Mouse (Mus musculus) hindbrain, embryonic 12.5 days (tissue): ENCODE data around the gene Rbm8a. TPM values are rescaled to one million over a fixed set of nuclear protein-coding genes. Genes with fewer than 3 reads are reported as not detected.

Source experiments
- ATAC-seq: fragments of 200-750 bp; cut with Nextera tagmentation; 2 replicates; pipeline ENCODE4 v1.8.0; 2017; ENCODE audit warnings: moderate TSS enrichment; ENCODE audit not compliant: low FRiP score
- H3K27ac ChIP-seq: fragments of 300-500 bp; sonication (generic); 2 replicates; pipeline ENCODE4 v1.5.1; 2016; ENCODE audit warnings: mild to moderate bottlenecking
- H3K27me3 ChIP-seq: fragments of 300-500 bp; sonication (generic); 2 replicates; pipeline ENCODE4 v1.6.1; 2016; ENCODE audit warnings: mild to moderate bottlenecking
- H3K36me3 ChIP-seq: fragments of 300-500 bp; sonication (generic); 2 replicates; pipeline ENCODE4 v1.6.1; 2016; ENCODE audit warnings: mild to moderate bottlenecking
- H3K4me1 ChIP-seq: fragments of 300-500 bp; sonication (generic); 2 replicates; pipeline ENCODE4 v1.6.1; 2016
- H3K4me2 ChIP-seq: fragments of 300-500 bp; sonication (generic); replicated peaks from 2 replicates; pipeline ENCODE4 v1.6.1; 2016; ENCODE audit warnings: mild to moderate bottlenecking
- H3K4me3 ChIP-seq: fragments of 300-500 bp; sonication (generic); 2 replicates; pipeline ENCODE4 v1.5.1; 2016; ENCODE audit warnings: mild to moderate bottlenecking
- H3K9ac ChIP-seq: fragments of 300-500 bp; sonication (generic); 2 replicates; pipeline ENCODE4 v1.6.1; 2016; ENCODE audit warnings: mild to moderate bottlenecking, moderate library complexity
- H3K9me3 ChIP-seq: fragments of 300-500 bp; sonication (generic); replicated peaks from 2 replicates; pipeline ENCODE4 v1.6.1; 2016; ENCODE audit warnings: mild to moderate bottlenecking
- WGBS: fragments of 180-500 bp; shearing (Covaris S2); methylation state at CpG from one replicate; pipeline ENCODE4 v1.1.7; 2016; 5-methylcytosine and 5-hydroxymethylcytosine counted together
- polyA plus RNA-seq: library from polyadenylated mRNA; unstranded; fragments of >200 nt; fragmentation: Nextera tagmentation; extraction: Ambion mirVana; gene quantifications from 2 replicates; pipeline ENCODE4 v1.2.1, GENCODE M21; 2016

The Rbm8a gene
- polyA plus RNA-seq, 1 experiment from 2014 or later, result 152 TPM

GRCm38 (mm10) chr3:96617941-96618340 lies 11.8 kb upstream of the Rbm8a start:
- H3K4me2 ChIP-seq, result no peak overlapping the region
- no peaks in the 10 kb centered on the region for H3K4me1 ChIP-seq
- H3K27ac ChIP-seq, result no peak overlapping the region
- no peaks in the 10 kb centered on the region for H3K9me3 ChIP-seq
- H3K36me3 ChIP-seq, result peaks cover 68% of the 10 kb centered on the region
- H3K4me3 ChIP-seq, result no peak overlapping the region
- no peaks in the 10 kb centered on the region for H3K27me3 ChIP-seq
- ATAC-seq, result no peak
- 93% methylated on average over 3 of the region's 3 CpGs for WGBS
- H3K9ac ChIP-seq, result no peak overlapping the region

- no peak for ATAC-seq
- Histone ChIP-seq H3K4me1 (no peaks in the 10 kb centered on the region), H3K4me3 (no peak overlapping the region), H3K4me2 (no peak overlapping the region), H3K9me3 (no peaks in the 10 kb centered on the region), H3K27ac (no peak overlapping the region), H3K27me3 (no peaks in the 10 kb centered on the region), H3K36me3 (peaks cover 55% of the 10 kb centered on the region), H3K9ac (no peak overlapping the region)
- WGBS, result 92% methylated on average over 4 of the region's 4 CpGs
These were observed 6.5 kb upstream of the Rbm8a start for GRCm38 (mm10) chr3:96623201-96623600.

GRCm38 (mm10) chr3:96632058-96632457 lies 2.3 kb downstream of the Rbm8a start:
- no peak for ATAC-seq
- Histone ChIP-seq H3K4me1 (peaks cover 32% of the 10 kb centered on the region), H3K27me3 (no peaks in the 10 kb centered on the region), H3K4me2 (no peak overlapping the region), H3K27ac (no peak overlapping the region), H3K9ac (no peak overlapping the region), H3K36me3 (peaks cover 27% of the 10 kb centered on the region; the same call in 1 of the 2 replicates), H3K9me3 (no peaks in the 10 kb centered on the region), H3K4me3 (no peak overlapping the region)

- Histone ChIP-seq H3K4me1 (peaks cover 30% of the 10 kb centered on the region), H3K36me3 (peaks cover 40% of the 10 kb centered on the region), H3K9me3 (no peaks in the 10 kb centered on the region), H3K9ac (no peak overlapping the region), H3K4me3 (no peak overlapping the region), H3K4me2 (no peak overlapping the region), H3K27ac (no peak overlapping the region), H3K27me3 (no peaks in the 10 kb centered on the region)
- no peak for ATAC-seq
- 62% methylated on average over 1 of the region's 1 CpGs for WGBS
These were observed 4.3 kb downstream of the Rbm8a start for GRCm38 (mm10) chr3:96634015-96634414.

- peak; percentile 88 for ATAC-seq
- Histone ChIP-seq H3K9ac (peak within 1 kb of the TSS; percentile 95), H3K9me3 (no peaks in the 10 kb centered on the region), H3K27ac (peak within 1 kb of the TSS; percentile 81), H3K4me1 (peaks cover 27% of the 10 kb centered on the region), H3K4me2 (peak within 1 kb of the TSS; percentile 87), H3K4me3 (peak within 1 kb of the TSS; percentile 94), H3K36me3 (peaks cover 50% of the 10 kb centered on the region), H3K27me3 (no peaks in the 10 kb centered on the region)
- 2% methylated on average over 60 of the region's 60 CpGs for WGBS
These were observed 5.5 kb downstream of the Rbm8a start, which contains the start of the genes Pex11b and Gm42957 for GRCm38 (mm10) chr3:96634928-96635879. Gene Pex11b, plus strand, starts transcription at chr3:96635376. Gene Gm42957, plus strand, starts transcription at chr3:96635474.

- Histone ChIP-seq H3K4me1 (peaks cover 21% of the 10 kb centered on the region), H3K27me3 (no peaks in the 10 kb centered on the region), H3K36me3 (peaks cover 52% of the 10 kb centered on the region), H3K4me3 (peak overlapping the region; percentile 94), H3K9me3 (no peaks in the 10 kb centered on the region), H3K4me2 (peak overlapping the region; percentile 87), H3K9ac (peak overlapping the region; percentile 95), H3K27ac (peak overlapping the region; percentile 81)
- ATAC-seq, result no peak; the same call in 1 of the 2 replicates
- 9% methylated on average over 15 of the region's 15 CpGs for WGBS
These were observed 6.2 kb downstream of the Rbm8a start for GRCm38 (mm10) chr3:96635906-96636305.

GRCm38 (mm10) chr3:96636448-96636847 lies 6.7 kb downstream of the Rbm8a start:
- H3K4me2 ChIP-seq, result peak overlapping the region; percentile 87
- WGBS, result 69% methylated on average over 11 of the region's 11 CpGs
- H3K27me3 ChIP-seq, result no peaks in the 10 kb centered on the region
- no peak for ATAC-seq
- H3K4me1 ChIP-seq, result peaks cover 17% of the 10 kb centered on the region
- H3K27ac ChIP-seq, result no peak overlapping the region
- peak overlapping the region; percentile 95 for H3K9ac ChIP-seq
- peaks cover 47% of the 10 kb centered on the region for H3K36me3 ChIP-seq
- no peaks in the 10 kb centered on the region for H3K9me3 ChIP-seq
- H3K4me3 ChIP-seq, result peak overlapping the region; percentile 94

- 77% methylated on average over 1 of the region's 1 CpGs for WGBS
- no peak for ATAC-seq
- Histone ChIP-seq H3K36me3 (peaks cover 43% of the 10 kb centered on the region), H3K4me2 (no peak overlapping the region), H3K4me3 (no peak overlapping the region), H3K4me1 (peaks cover 17% of the 10 kb centered on the region), H3K9ac (no peak overlapping the region), H3K9me3 (no peaks in the 10 kb centered on the region), H3K27ac (no peak overlapping the region), H3K27me3 (no peaks in the 10 kb centered on the region)
These were observed 9.5 kb downstream of the Rbm8a start for GRCm38 (mm10) chr3:96639219-96639618.

GRCm38 (mm10) chr3:96645018-96645649 lies 15.4 kb downstream of the Rbm8a start, which contains the start of gene Itga10:
Gene Itga10, plus strand, starts transcription at chr3:96645584.
- Histone ChIP-seq H3K9ac (no peak within 1 kb of the TSS), H3K36me3 (peaks cover 26% of the 10 kb centered on the region), H3K4me1 (no peaks in the 10 kb centered on the region), H3K27me3 (no peaks in the 10 kb centered on the region), H3K4me2 (no peak within 1 kb of the TSS), H3K9me3 (no peaks in the 10 kb centered on the region), H3K4me3 (no peak within 1 kb of the TSS), H3K27ac (no peak within 1 kb of the TSS)
- ATAC-seq, result no peak
- WGBS, result 67% methylated on average over 7 of the region's 7 CpGs

- Histone ChIP-seq H3K4me3 (no peak overlapping the region), H3K27ac (no peak overlapping the region), H3K27me3 (no peaks in the 10 kb centered on the region), H3K4me1 (no peaks in the 10 kb centered on the region), H3K36me3 (peaks cover 16% of the 10 kb centered on the region), H3K9me3 (no peaks in the 10 kb centered on the region), H3K4me2 (no peak overlapping the region), H3K9ac (no peak overlapping the region)
- ATAC-seq, result no peak
- WGBS, result 71% methylated on average over 3 of the region's 3 CpGs
These were observed 17.6 kb downstream of the Rbm8a start for GRCm38 (mm10) chr3:96647365-96647764.

GRCm38 (mm10) chr3:96660901-96661300 lies 31.2 kb downstream of the Rbm8a start:
- no peak for ATAC-seq
- Histone ChIP-seq H3K4me3 (no peak overlapping the region), H3K9ac (no peak overlapping the region), H3K27ac (no peak overlapping the region), H3K36me3 (0 out of 2 replicates have a peak, but pooled peaks cover 3% of the 10 kb centered on the region), H3K4me1 (peaks cover 13% of the 10 kb centered on the region), H3K27me3 (no peaks in the 10 kb centered on the region), H3K4me2 (no peak overlapping the region), H3K9me3 (no peaks in the 10 kb centered on the region)
- WGBS, result 99% methylated on average over 2 of the region's 2 CpGs

- WGBS, result 50% methylated on average over 8 of the region's 8 CpGs
- H3K36me3 ChIP-seq, result 0 out of 2 replicates have a peak, but pooled peaks cover 3% of the 10 kb centered on the region
- H3K27me3 ChIP-seq, result no peaks in the 10 kb centered on the region
- peak overlapping the region; percentile 19 for H3K4me3 ChIP-seq
- peak overlapping the region; percentile 42; the same call in 1 of the 2 replicates for H3K9ac ChIP-seq
- peak overlapping the region; percentile 66 for H3K27ac ChIP-seq
- no peaks in the 10 kb centered on the region for H3K9me3 ChIP-seq
- peak overlapping the region; percentile 51 for H3K4me2 ChIP-seq
- no peak for ATAC-seq
- peaks cover 13% of the 10 kb centered on the region for H3K4me1 ChIP-seq
These were observed 33.1 kb downstream of the Rbm8a start for GRCm38 (mm10) chr3:96662731-96663316.
